Mouse (Mus musculus) activated CD4-positive, CD25-positive, alpha-beta regulatory T cell, adult 4 months (primary cell): ENCODE data around the gene Ildr1. TPM values are rescaled to one million over a fixed set of nuclear protein-coding genes. Genes with fewer than 3 reads are reported as not detected.

Source experiments
- ATAC-seq: one replicate; pipeline ENCODE4 v1.8.0; 2017
- polyA plus RNA-seq, 2 experiments: library from polyadenylated mRNA; unstranded; fragments of 100-300 nt; shearing (Covaris generic); gene quantifications; one replicate each; pipeline ENCODE4 v1.2.1; 2017

Gene Ildr1
- polyA plus RNA-seq, 2 experiments from 2014 or later: 6.1 to 7.3 TPM

- no peak for ATAC-seq
Observed at GRCm38 (mm10) chr16:36772996-36773395, 79.2 kb downstream of the Ildr1 start.

GRCm38 (mm10) chr16:36775658-36776057 lies 81.9 kb downstream of the Ildr1 start:
- ATAC-seq: no peak

Other genes with a start within 250 kb of the Ildr1 start
- gene Stfa3, start 238.6 kb upstream of the Ildr1 start, polyA plus RNA-seq: not detected
- not detected for gene Casr, start 131.8 kb upstream of the Ildr1 start, polyA plus RNA-seq
- 10 to 100 TPM; 45.6 to 47.4 TPM for gene Cd86, start 27.9 kb upstream of the Ildr1 start, polyA plus RNA-seq
- gene Slc15a2, start 91.0 kb downstream of the Ildr1 start, polyA plus RNA-seq: 10 to 100 TPM; 20.4 to 57.5 TPM
- 10 to 100 TPM; 12.1 to 22.1 TPM for gene Iqcb1, start 134.4 kb downstream of the Ildr1 start, polyA plus RNA-seq
- gene Eaf2, start 181.0 kb downstream of the Ildr1 start, polyA plus RNA-seq: 1 to 10 TPM; 1.4 to 2.5 TPM
- gene Golgb1, start 181.2 kb downstream of the Ildr1 start, polyA plus RNA-seq: 10 to 100 TPM; 39.5 to 40.1 TPM
- 100 to 1,000 TPM; 134 to 224 TPM for gene Hcls1, start 241.0 kb downstream of the Ildr1 start, polyA plus RNA-seq